Mouse (Mus musculus) ovary, postnatal 36 days (tissue): Measurements from ENCODE around the gene Ndufc2.

Experiments
- DNase-seq: peaks from one replicate; pipeline ENCODE4 v3.0.0; 2022; ENCODE audit warnings: low spot score, mixed read lengths

The Ndufc2 gene

DNA sequence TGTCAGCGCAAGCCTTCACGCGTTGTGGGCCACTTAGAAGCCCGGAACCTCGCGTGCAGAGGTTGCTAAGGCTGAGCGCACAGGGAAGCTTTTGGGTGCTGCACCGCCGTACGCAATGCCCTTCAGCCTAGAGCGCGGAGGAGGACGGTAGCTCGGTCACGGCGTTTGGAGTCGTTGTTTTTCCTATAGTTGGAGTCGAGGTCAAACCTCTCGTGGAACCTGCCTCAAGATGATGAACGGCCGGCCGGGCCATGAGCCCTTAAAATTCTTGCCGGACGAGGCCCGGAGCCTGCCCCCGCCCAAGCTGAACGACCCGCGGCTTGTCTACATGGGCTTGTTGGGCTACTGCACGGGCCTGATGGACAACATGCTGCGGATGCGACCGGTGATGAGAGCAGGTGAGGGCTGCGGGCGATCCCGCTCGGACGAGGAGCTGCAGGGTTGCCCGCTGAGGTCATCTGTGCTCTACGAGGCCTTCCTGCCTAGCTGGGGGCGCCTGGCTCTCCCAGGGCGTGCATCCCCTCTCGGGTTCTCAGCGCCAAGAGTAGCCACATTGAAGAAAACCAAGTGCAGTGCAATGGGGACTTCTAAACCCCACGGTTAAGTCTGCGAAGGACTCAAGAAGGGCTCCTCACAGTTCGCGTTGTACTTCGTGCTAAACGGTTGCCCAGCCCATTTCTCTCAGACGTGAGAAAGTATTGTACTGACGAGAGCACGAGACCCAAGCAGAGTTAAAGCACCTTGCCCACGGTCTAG, at the start of gene Ndufc2:
Gene Ndufc2 (plus strand): TSS at position 44 of the 756 bp plus-strand sequence.
- DNase-seq: peak; percentile 75

DNA sequence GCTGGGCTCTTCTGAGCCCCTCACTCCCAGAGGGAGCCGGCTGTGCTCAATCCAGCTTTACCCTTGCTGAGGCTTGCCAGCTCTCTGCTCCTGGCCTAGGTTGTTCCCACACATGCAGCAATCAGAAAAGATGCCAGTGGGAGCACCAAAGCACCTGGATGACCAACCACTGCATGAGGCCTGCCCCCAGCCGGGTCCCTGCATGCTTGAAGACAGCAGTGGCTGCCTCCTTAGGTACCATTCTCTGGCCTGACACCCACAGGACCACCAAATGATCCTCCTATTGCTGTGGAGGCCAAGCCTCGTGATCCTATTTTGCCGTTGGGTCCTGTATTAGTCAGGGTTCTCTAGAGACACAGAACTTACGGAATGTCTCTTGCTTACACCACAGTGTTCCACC, 48.9 kb upstream of the Ndufc2 start:
- no peak for DNase-seq

- DNase-seq: no peak
Measured at GRCm38 (mm10) chr7:97351792-97352513, 47.9 kb upstream of the Ndufc2 start.

GRCm38 (mm10) chr7:97353356-97353755, 46.4 kb upstream of the Ndufc2 start:
- no peak for DNase-seq

DNA sequence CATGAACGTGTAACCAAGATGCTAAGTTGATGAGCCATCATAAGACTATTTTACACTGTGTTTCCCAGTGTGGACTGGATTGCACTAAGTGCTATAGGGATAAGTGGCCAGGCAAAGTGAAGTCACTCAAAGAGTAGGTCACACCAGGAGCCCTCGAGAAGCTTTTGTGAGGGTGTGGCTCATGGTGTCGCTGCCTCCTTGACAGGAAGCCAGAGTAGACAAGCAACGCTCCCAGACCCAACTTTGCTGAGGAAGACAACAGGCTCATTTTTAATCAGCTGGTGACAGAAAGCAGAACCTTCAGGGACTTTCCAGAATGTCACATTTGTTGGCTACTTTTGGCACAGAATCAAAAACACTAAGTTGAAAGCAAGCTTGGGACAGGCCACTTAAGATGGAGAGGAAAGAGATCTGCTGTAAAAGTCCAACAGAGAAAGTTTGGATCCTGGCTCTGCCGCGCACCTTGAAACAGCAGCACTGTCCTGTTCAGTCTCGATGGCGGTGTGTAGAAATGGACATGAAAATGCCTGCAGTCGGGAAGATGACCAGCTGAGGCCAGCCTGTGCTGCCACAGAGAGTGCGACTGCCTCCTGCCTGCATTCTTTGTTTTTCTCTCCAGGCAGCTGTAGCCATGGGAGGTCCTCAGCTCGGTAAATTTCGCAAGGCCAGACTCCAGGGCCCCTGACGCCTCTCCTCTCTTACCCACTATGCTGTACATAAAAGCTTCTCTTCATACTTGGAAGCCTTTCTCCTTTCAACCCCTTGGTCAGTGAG, 44.5 kb upstream of the Ndufc2 start:
- no peak for DNase-seq

GRCm38 (mm10) chr7:97356253-97356652, 43.5 kb upstream of the Ndufc2 start:
- DNase-seq: no peak

DNA sequence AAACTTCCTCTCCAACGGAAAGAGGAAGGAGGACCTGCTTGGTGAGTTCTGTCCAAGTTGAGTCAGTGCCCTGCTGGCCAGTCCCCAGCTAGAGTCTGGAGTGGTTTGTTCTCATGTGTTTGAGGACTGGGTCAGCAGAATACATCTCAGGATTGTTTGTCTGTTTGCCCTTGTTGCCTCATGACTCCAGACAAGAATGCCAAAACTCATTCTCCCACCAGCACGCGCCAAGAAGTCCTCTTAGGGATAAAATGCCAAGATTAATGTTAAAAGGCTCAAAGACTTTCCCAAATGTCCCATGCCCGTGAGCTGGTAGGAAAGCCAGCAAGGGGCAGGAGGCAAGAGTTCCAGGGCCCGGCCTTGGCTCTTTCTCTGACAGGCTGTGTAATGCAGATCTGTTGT, 42.9 kb upstream of the Ndufc2 start:
- peak; percentile 59 for DNase-seq

DNA sequence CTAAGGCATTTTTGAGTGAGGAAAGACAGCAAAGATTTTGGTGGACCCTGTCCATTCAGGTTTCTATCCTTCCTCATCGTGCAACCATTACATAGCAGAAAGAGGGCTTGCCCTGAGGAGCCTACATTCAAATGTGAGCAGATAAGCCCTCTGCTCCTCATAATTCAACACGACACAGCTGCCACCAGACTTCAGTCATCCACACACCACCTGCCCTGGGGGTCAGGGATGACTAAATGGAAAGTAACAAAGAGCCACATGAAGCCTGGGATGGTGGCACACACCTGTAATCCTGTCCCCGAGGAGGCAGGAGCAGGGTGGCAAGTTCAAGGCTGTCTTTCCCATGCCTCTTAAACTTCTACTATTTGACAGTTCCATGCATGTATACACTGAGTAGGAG, 42.0 kb upstream of the Ndufc2 start:
- DNase-seq: no peak

GRCm38 (mm10) chr7:97358347-97358746, 41.5 kb upstream of the Ndufc2 start:
- no peak for DNase-seq

- no peak for DNase-seq
Measured at GRCm38 (mm10) chr7:97360166-97360565, 39.6 kb upstream of the Ndufc2 start.

GRCm38 (mm10) chr7:97360955-97361354, 38.8 kb upstream of the Ndufc2 start:
- DNase-seq: no peak

DNA sequence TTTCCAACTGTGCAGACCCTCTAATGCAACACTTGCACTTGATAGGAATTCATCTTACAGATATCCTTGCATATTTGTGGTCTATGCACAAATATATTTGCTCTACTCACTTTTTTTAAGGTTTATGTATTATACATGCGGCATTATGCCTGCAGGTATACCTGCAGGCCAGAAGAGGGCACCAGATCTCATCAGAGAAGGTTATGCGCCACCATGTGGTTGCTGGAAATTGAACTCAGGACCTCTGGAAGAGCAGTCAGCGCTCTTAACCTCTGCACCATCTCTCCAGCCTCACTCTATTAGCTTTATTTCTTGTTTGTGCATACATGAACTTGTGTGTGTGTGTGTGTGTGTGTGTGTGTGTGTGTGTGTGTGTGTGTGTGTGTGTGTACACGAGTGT, 38.3 kb upstream of the Ndufc2 start:
- no peak for DNase-seq

DNA sequence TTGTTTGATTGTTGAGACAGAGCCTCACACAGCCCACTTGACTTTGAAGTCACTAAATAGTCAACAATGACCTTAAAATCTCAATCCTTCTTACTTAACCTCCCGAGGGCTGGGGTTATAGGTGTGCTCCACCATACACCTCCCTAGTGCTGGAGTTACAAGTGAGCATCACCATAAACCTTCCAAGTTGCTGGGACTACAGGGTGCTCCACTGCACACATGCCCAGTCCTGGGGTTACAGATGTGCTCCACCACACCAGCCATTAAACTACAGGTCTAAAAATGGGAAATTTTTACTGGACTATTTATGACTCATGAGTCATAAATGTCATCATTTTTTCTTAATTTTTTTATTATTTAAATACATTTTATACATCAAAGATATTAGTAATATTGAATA, 33.9 kb upstream of the Ndufc2 start:
- DNase-seq: no peak

- no peak for DNase-seq
Measured at GRCm38 (mm10) chr7:97375101-97375500, 24.7 kb upstream of the Ndufc2 start.

GRCm38 (mm10) chr7:97375906-97376305, 23.9 kb upstream of the Ndufc2 start:
- no peak for DNase-seq

- no peak for DNase-seq
Measured at GRCm38 (mm10) chr7:97379304-97379703, 20.5 kb upstream of the Ndufc2 start.

- DNase-seq: no peak
Measured at GRCm38 (mm10) chr7:97380500-97381123, 19.2 kb upstream of the Ndufc2 start.

GRCm38 (mm10) chr7:97382661-97383060, 17.1 kb upstream of the Ndufc2 start:
- DNase-seq: no peak

GRCm38 (mm10) chr7:97383496-97384132, 16.2 kb upstream of the Ndufc2 start:
- DNase-seq: no peak

- DNase-seq: no peak
Measured at GRCm38 (mm10) chr7:97386106-97386805, 13.5 kb upstream of the Ndufc2 start.

DNA sequence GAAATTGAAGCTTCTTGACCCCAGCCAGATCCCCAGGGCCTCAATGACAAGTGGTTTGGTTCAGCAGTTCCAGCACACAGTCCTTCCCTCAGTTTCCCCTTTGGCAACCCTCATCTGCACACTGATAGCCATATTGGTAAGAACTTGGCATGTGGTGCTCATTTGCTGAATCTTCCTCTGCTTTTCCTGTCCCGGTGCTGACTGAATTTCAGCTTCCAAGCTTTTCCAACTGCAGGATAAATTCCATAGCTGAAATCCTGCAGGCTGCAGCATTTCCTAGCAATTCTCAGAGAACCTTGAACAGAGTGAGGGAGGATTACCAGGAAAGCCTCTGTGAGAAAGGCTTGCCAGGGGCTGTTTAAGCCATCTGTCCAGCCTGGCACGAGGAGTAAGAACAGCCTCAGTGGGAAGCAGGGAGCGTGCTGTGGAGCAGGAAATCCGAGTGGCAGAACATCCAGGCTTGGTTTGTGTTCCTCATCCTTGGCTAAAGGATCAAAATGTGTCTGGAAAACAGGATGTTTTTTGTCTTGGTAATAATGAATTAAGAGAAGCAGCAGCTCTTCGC, 12.9 kb upstream of the Ndufc2 start:
- DNase-seq: no peak
